Mouse (Mus musculus): Measurements from ENCODE around the gene Akap7. TPM values are rescaled to one million over a fixed set of nuclear protein-coding genes. Genes with fewer than 3 reads are reported as not detected.
A peak's percentile ranks its signal among the peaks of the same experiment; 100 is the strongest.

Akap7 gene
- polyA plus RNA-seq, 1 experiment from 2014 or later = 33.5 TPM

- peak; percentile 92 for ATAC-seq (ENCODE audit: low read depth)
- WGBS = 15% methylated on average over 14 of the region's 14 CpGs
- H3K27me3 ChIP-seq = no peaks in the 10 kb centered on the region
- no peaks in the 10 kb centered on the region for H3K36me3 ChIP-seq
- peaks cover 9% of the 10 kb centered on the region; the same call in 1 of the 2 replicates for H3K4me1 ChIP-seq (replicated peaks)
- no peak overlapping the region for H3K4me3 ChIP-seq
- no peak overlapping the region for H3K27ac ChIP-seq (replicated peaks)
- no peak overlapping the region for H3K9ac ChIP-seq
- no peak overlapping the region for H3K4me2 ChIP-seq
- H3K9me3 ChIP-seq = peaks cover 10% of the 10 kb centered on the region
Observed at GRCm38 (mm10) chr10:25140155-25140755, 167.4 kb downstream of the Akap7 start.

- WGBS = 91% methylated on average over 1 of the region's 1 CpGs
- ATAC-seq (ENCODE audit: low read depth) = no peak
Observed at GRCm38 (mm10) chr10:25133581-25133980, 174.1 kb downstream of the Akap7 start.

GRCm38 (mm10) chr10:25128455-25128863, 179.2 kb downstream of the Akap7 start:
- no peak for ATAC-seq (ENCODE audit: low read depth)
- Histone ChIP-seq H3K36me3 (no peaks in the 10 kb centered on the region), H3K9ac (no peak overlapping the region), H3K9me3 (no peaks in the 10 kb centered on the region), H3K27ac (replicated peaks) (no peak overlapping the region), H3K4me3 (no peak overlapping the region), H3K27me3 (no peaks in the 10 kb centered on the region), H3K4me2 (no peak overlapping the region), H3K4me1 (replicated peaks) (no peaks in the 10 kb centered on the region)
- 89% methylated on average over 5 of the region's 5 CpGs for WGBS

More at GRCm38 (mm10) chr10:25133581-25133980, 174.1 kb downstream of the Akap7 start:
- Histone ChIP-seq H3K36me3 (no peaks in the 10 kb centered on the region), H3K9ac (no peak overlapping the region), H3K27ac (replicated peaks) (no peak overlapping the region), H3K27me3 (no peaks in the 10 kb centered on the region), H3K4me1 (replicated peaks) (no peaks in the 10 kb centered on the region), H3K9me3 (peaks cover 1% of the 10 kb centered on the region), H3K4me2 (no peak overlapping the region), H3K4me3 (no peak overlapping the region)

GRCm38 (mm10) chr10:25126035-25126434, 181.6 kb downstream of the Akap7 start:
- H3K4me2 ChIP-seq = no peak overlapping the region
- 87% methylated on average over 2 of the region's 2 CpGs for WGBS
- no peak for ATAC-seq (ENCODE audit: low read depth)
- H3K27me3 ChIP-seq = no peaks in the 10 kb centered on the region
- no peak overlapping the region for H3K9ac ChIP-seq
- H3K4me3 ChIP-seq = no peak overlapping the region
- no peaks in the 10 kb centered on the region for H3K36me3 ChIP-seq
- no peak overlapping the region for H3K27ac ChIP-seq (replicated peaks)
- no peaks in the 10 kb centered on the region for H3K9me3 ChIP-seq
- no peaks in the 10 kb centered on the region for H3K4me1 ChIP-seq (replicated peaks)

- no peaks in the 10 kb centered on the region; the same call in 1 of the 2 replicates for H3K4me1 ChIP-seq (replicated peaks)
- no peaks in the 10 kb centered on the region for H3K9me3 ChIP-seq
- ATAC-seq (ENCODE audit: low read depth) = no peak
- H3K4me3 ChIP-seq = no peak overlapping the region
- WGBS = 93% methylated on average over 5 of the region's 5 CpGs
- H3K9ac ChIP-seq = no peak overlapping the region
- no peak overlapping the region for H3K4me2 ChIP-seq
- H3K36me3 ChIP-seq = no peaks in the 10 kb centered on the region
- H3K27ac ChIP-seq (replicated peaks) = no peak overlapping the region
- H3K27me3 ChIP-seq = no peaks in the 10 kb centered on the region
Observed at GRCm38 (mm10) chr10:25120871-25121554, 186.7 kb downstream of the Akap7 start.

Other genes starting within 250 kb of the Akap7 start
- 29.1 and 29.7 TPM in 2 replicates for gene Epb41l2, start 51.9 kb upstream of the Akap7 start, polyA plus RNA-seq (2015; fragmentation: Nextera tagmentation; extraction: Ambion mirVana)
- gene Smlr1, start 228.4 kb upstream of the Akap7 start, polyA plus RNA-seq (2015; fragmentation: Nextera tagmentation; extraction: Ambion mirVana) = not detected in 2 replicates

Data from neural tube, embryonic 13.5 days (tissue).